Mouse (Mus musculus): ENCODE measurements around the gene Zfp36.

Zfp36 gene

DNA sequence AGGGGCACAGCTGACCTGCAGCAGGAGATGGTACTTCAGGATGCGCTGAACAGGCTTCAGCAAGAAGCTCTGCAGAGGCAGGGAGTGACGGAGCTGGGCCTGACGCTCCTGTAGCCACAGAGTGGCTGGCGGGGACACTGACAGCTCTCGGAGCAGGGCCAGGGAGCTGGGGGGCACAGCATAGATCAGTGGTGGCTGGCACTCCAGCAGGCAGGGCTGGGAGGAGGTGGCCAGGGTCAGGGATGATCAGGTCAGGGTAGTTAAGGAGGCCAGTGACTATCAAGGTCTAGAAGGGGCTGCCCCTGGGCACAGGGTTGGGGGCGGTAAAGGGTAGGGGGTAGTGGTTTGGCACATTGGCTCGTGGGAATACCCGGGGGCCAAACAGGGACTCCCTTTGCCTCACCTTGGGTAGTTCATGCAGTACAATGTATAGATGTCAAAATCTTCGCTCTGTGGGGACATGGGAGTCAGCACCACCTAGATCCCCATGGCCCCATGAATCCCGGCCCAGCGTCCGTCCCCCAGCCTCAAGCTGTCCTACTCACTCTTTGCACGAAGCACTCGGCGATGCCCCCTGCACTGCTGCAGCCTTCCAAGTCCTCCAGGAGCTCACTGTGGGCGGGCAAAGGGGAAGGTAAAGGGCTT lies 11.7 kb downstream of the Zfp36 start:
- no peak for DNase-seq (ENCODE audit: low spot score in 2 of 2)

DNA sequence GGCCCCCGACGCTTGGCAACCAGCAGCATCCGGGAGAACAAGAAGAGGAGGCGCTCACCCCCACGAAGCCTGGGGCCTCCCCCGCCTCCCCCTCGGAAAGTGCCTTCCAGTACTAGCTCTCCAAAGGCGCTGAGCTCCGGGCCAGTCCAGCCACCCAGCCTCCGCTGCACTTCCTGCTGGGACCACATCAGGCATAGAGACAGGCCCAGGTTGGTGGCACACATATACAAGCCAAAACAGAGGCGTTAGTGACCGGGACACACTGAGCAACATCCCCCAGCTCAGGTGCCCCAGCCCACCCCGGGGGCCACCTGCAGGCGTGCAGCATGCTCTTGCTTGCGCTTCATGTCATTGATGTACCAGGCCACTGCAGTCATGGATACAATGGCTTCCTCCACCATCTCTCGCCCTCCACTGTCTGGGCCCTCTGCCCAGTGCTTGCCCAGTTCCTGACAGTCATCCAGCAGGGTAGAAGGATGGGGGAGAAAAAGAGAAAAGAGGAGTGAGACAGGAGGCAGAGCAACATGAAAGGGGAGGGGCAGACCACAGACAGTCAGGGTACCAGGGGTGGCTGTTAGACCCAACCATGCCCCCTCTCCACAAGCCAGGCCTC lies 12.3 kb downstream of the Zfp36 start:
- no peak for DNase-seq (ENCODE audit: low spot score in 2 of 2)

DNA sequence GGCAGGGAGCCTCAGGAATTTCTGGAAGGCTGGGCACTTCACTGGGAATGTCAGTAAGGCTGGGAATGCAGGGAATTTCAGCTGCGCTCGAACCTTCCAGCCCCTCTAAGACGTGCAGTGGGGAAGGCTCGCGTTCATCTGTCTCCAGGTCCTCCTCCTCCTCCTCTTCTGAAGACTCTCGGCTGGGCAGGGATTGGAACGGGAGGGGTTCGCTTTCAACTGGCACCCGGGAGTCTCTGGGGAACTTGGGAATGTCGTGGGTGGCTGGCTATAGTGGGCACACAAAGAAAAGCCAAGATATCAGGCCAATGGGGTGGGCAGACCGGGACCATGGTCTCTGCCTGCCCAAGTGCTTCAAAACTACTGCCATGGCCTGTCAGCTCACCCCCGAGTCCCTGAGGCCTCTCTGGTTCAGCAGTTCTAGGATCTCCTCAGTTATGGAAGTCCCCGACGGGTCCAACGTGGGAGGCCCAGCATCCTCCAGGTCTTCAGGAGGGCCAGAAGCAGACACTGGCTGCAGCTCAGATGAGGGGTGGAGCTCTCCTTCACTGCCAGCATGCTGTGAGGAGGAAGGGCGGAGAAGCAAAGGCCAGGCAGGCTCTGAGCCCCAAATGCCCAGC lies 17.5 kb downstream of the Zfp36 start:
- no peak for DNase-seq (ENCODE audit: low spot score in 2 of 2)

DNA sequence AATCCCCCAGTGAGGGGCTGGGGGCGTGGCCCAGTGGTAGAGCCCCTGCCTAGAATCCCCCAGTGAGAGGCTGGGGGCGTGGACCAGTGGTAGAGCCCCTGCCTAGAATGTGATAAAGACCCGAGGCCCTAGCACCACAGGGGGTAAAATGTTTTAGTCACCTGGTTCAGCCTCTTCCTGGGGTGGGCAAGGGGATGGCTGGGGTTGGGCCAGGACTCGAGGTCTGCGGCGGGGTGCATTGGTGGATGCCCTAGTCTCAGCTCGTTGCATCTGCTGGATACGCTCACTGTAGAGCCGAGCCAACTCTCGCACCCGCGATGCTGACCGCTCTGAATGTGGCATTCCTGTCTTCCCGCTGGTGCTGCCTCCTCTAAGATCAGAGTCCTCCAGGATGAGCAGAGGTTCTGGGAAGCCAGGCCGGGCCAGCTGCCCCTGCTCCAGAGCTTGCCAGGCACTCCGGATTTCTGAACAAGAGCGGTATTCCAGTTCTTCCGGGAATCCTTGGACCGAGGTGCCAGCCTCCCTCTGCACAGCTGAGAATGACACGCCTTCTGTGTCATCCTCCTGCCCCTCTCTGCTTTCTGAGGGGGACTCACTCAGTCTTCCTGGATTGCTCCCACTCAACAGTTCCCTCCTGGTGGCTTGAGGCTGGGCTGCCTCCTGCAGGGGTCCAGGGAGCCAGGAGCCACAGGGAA lies 18.3 kb downstream of the Zfp36 start:
- no peak for DNase-seq (ENCODE audit: low spot score in 2 of 2)

DNA sequence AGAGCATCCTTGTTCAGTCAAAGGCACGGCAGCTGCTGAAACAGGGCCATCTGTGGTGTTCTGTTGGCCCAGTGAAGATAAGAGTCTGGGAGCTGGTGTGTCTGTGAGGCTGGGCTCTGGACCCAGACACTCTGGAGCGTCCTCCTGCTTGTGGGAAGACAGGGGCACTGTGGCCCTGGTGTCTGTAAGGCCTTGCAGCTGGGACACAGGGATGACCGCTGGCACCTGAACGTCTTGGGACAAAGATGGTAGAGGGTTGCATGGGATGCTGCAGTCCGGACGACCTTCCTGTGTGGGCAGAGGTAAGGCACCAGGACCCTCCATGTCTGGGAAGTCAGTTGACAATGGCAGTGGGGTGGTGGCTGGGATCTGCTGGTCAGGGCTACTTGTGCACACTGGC lies 19.8 kb downstream of the Zfp36 start:
- DNase-seq (ENCODE audit: low spot score in 2 of 2), result no peak

DNA sequence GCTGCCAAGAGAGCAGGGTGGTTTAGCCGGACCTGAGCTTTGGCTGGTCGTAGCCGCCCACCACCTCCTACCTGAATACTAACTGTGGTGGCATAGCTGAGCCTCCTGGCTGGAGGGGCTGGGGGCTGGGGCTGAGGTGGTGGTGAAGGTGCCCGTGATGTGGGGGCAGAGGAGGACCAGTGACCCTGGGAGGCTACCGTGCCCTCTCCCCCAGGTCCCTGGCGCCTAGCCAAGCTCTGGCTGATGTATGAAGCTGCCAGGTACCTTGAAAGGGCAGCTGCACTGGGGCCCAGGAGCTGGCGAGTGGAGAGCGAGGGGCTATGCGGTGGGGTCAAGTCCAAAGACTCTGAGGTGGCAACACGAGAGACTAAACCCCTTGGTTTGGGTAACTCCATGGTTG lies 20.2 kb downstream of the Zfp36 start:
- no peak for DNase-seq (ENCODE audit: low spot score in 2 of 2)

DNA sequence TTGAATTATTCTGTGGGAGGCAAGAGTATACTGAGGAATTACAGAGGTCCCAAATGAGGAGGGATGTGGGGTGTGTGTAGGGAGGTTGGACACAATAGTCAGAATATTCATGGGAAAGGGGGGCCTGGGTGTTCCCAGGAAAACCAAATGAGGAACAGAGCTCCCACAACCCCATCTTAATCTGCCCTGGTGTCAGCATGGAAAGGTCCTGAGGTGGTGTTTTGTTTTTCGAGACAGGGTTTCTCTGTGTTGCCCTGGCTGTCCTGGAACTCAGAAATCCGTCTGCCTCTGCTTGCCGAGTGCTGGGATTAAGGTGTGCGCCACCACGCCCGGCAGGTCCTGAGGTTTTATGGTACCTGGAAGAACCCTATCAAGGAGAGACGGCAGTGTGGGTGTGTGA lies 21.6 kb downstream of the Zfp36 start:
- no peak for DNase-seq (ENCODE audit: low spot score in 2 of 2)

DNA sequence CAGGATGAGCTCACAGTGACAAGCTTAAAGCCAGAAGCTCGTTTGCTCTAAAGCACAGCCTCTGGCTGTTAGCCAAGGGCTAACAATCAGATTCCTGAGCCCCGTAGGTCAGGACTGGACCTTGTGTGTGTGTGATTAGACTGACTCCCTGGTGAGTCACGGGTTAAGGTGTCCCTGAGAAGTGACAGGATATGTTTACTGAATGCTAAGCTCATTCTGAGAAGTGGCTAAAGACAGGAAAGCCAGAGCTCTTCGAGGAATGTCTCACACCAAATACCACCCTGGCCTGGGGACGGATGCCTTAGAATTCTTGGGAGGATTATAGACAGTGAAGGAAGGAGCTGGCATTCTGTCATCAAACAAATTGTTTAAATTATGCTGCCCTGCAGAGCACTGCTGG lies 22.1 kb downstream of the Zfp36 start:
- no peak for DNase-seq (ENCODE audit: low spot score in 2 of 2)

DNA sequence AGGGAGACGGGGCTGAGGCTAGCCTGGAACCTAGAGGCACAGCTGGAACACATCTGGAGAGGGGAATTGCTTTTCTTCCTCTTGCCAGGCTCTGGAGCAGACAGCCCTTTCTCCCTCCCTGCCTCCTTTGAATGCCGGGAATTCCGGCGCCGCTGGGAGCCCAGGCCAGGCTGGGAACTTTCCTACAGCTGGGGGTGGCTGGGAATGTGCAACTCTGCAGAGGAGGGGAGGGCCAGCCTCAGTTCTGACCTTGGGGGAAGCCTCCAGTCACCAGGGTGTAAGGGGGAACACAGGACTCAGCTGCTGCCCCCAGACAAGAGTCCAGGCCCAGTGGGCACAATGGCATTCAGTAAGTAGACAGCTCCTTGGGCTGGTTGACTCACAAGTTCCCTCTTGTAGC lies 23.1 kb downstream of the Zfp36 start:
- no peak for DNase-seq (ENCODE audit: low spot score in 2 of 2)

DNA sequence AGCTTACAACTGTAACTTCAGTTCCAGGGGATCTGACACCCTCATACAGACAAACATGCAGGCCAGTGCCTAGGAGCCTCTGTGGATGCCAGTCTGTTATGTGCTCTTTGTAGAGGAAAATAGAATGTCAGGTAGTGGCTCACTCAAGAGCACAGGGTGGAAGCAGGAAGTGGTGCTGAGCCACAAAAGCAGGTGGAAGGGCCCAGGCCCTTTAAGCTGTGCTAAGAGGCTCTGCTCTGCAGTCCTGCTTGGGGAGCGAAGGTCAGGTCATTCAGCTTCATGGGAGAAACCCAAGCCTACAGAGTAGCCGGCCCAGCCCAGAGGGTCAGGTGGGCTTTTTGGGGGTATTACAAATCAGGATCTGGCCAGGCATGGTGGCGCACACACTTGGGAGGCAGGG lies 24.8 kb downstream of the Zfp36 start:
- DNase-seq (ENCODE audit: low spot score in 2 of 2), result no peak

DNA sequence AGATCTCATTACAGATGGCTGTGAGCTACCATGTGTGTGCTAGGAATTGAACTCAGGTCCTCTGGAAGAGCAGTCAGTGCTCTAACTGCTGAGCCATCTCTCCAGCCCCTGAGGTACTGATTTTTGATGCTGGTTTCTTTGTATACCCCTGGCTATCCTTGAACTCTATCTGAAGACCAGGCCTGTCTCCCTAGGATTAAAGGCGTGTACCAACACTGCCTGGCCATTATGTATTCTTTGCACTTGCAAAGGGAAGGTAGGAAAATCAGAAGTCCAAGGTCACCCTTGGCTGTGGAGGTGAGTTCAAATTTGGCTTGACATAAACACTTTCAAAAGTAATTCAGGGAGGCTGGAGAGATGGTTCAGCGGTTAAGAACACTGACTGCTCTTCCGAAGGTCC lies 25.5 kb downstream of the Zfp36 start:
- no peak for DNase-seq (ENCODE audit: low spot score in 2 of 2)

DNA sequence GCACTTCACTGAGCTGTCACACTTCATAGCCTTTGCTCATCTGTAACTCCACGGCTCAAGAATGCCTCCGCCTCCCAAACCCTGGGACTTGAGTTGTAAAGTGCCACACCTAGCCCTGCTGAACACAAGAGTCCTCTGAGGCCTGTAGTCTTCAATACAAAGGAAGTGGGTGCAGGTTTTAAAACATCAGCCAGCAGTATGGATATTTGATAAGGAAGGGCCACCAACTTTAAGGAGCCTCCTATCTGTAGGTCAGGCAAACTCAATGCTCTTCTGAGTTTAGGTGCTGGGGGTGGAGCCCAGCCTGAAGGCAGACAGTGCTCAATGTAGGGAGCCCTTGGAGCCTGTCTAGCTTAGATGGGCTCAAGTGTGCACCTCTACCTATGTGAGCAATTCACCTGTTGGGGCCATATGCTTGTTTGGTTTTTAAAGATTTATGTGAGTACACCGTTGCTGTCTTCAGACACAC lies 25.9 kb downstream of the Zfp36 start:
- DNase-seq (ENCODE audit: low spot score in 2 of 2), result no peak

DNA sequence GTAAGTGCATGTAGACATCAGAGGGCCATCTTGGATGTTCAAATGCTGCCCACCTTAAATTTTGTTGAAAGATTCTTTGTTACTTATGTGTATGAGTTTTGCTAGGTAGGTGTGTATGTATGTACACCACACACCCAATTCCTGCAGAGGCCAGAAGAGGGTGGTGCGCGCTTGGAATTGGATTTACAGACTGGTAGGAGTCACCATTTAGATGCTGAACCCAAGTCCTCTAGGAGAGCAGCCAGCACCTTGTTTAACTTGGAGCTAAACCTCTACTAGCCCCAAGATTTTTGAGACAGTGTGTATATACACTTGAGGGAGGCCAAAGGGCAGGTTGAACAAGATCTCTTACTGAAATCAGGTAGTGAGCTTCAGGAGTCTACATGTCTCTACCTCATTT lies 26.8 kb downstream of the Zfp36 start:
- DNase-seq (ENCODE audit: low spot score in 2 of 2), result no peak

DNA sequence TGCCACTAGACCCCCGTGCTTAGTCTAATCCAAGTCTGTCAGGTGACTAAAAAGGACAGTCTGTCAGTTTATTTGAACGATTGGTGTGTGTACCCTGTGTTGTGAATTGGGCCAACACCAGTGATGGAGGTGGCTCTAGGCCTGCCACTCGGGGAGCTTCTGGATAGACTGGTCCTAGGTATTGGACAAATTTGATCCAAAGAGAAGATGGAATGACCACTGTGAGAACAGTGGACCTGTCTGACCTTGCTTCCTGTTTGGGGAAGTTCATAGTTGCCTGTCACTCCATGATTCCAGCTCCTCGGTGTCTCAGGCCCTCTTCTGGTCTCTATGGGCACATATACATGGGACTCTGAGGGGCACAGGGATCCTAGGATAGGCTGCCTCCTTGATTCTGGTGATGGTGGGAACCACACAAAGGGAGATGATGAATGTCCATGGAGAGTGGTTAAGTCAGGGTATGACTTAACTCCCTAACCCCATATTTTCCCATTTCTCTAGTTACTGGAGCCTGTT lies 28.3 kb downstream of the Zfp36 start:
- DNase-seq (ENCODE audit: low spot score in 2 of 2), result no peak

DNA sequence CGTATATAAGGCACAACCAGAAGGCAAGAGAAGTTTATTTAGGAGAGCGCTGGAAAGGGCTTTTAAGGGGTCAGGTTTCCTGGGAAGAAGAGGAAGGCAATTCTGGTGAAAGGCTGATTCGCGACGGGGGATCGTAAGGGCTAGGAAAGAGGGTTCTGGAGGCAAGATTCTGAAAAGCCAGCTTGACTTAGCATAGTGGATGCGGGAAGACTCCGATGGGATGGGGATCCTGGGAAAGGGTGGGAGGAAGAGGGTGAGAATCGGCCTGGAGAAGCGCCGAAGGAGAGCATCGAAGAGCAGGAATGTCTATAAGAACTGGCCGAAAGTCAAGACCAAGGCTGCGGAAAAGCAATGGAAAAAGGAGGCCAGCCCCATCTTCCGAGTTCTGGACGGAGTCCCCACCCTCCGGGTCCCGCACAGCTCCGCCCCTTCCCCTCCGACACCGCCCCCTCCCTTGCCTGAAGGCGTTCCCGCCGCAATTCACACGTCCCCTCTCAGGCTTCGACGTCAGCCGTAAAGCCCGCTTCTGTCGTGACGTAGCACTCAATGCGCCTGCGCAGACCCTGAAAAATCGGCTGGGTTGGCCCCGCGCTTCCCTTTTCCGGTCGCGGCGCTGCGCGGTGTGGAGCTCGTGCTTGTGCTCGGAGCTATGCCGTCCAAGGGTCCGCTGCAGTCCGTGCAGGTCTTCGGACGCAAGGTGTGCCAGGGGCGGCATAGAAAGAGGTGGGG lies 29.7 kb downstream of the Zfp36 start, which contains the start of gene Rps16:
Rps16 (plus strand) TSS at position 498 of the 729 bp plus-strand sequence.
- peak; percentile 95 to 96 for DNase-seq (ENCODE audit: low spot score in 2 of 2)

DNA sequence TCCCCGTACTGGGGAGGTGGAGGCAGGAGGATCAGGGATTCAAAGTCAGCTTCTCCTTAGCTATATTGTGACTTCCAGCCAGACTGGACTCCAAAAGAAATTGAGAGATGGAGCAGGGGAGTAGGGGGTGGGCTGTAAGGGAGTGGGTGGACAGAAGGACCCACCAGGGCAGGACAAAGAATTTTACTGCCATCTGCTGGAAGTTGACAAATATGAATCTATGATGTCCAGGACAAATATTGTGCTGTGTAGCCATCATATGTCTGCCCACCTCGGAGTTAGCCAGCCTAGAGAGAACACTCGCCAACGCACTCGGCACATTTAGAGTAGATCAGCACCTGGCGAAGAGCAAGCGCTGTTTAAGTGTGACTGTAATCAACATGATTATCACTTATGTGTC lies 31.5 kb downstream of the Zfp36 start:
- DNase-seq (ENCODE audit: low spot score in 2 of 2), result no peak

DNA sequence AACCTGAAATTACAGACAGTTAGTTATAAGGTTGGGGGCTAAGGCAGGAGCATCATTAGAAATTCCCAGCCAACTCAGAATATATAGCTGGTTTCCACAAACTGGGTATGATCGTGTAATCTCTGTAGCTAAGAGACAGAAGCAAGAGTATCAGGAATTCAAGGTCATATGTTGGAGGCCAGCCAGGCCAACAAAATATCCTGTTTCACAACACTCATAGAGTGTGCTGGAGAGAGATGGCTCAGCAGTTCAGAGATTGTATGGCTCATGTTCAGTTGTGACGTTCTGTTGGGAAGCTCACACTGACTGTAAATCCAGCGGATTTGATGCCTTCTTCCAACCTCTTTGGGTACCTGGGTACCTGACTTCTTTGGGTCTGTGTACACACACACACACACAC lies 32.3 kb downstream of the Zfp36 start:
- DNase-seq (ENCODE audit: low spot score in 2 of 2), result no peak

DNA sequence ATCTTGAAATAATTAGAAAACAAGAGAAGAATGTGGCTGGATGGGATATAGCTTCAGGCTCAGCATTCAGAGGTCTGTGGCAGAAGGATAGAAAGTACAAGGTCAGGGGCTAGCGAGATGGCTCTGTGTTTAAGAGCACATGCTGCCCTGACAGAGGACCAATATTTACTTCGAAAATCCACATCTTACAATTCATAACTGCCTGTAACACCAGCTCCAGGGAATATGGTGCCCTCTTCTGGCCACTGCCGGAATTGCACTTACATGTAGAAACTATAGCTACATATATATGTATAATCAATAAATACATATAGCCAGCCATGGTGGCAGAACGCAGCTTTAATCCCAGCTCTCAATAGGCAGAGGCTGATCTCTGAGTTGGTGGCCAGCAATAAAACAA lies 35.4 kb downstream of the Zfp36 start:
- DNase-seq (ENCODE audit: low spot score in 2 of 2), result peak; percentile 39 to 57

DNA sequence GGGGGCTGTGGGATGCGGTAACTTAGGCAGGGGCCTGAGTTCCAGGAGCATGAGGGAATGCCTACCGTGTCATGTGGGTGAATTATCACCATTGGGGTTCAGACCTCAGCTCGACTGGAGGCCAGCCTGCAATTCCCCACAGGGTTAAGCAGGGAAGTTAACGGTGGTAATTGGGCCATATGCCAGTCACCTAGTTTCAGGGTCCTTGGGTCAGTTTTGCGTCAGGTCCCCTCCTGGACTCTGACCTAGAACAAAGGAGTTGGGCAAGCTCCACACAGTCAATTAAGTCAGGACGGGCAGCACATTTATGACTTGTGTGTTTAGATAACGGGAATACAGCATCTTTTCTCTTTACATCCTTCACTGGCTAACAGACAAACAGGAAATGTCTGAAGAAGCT lies 38.7 kb downstream of the Zfp36 start:
- no peak for DNase-seq (ENCODE audit: low spot score in 2 of 2)

DNA sequence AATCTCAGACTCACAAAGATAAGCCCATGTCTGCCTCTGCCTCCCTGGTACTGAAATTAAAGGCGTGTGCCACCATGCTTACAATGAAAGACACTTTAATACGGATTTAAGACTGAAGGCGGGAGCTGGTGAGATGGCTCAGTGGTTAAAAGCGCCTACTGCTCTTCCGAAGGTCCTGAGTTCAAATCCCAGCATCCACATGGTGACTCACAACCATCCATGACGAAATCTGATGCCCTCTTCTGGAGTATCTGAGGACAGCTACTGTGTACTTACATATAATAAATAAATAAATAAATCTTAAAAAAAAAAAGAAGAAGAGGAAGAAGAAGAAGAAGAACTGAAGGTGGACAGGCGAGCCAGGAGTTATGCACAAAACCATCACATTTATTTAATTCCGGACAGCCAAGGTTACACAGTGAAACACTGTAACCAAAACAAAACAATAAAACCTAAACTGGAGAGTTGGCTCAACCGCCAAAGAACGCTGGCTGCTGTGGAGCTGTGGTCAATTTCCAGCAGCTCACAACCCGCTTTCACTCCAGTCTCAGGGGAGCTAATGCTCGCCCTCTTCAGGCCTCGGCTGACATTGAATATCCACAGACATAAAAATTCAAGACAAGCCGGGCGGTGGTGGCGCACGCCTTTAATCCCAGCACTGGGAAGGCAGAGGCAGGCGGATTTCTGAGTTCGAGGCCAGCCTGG lies 40.7 kb downstream of the Zfp36 start:
- no peak for DNase-seq (ENCODE audit: low spot score in 2 of 2)
